Mouse (Mus musculus) liver, embryonic 15.5 days (tissue): Measurements from ENCODE around the gene Tnpo3. TPM values are rescaled to one million over a fixed set of nuclear protein-coding genes. Genes with fewer than 3 reads are reported as not detected.
"Not testable (repeated sequence)": the region's sequence is repeated elsewhere in the genome, so short reads cannot be mapped to it uniquely, and the experiment has no call there.

ENCODE experiments used
- ATAC-seq: fragments of 200-750 bp; cut with Nextera tagmentation; 2 replicates; pipeline ENCODE4 v1.8.0; 2017; ENCODE audit warnings: moderate number of reproducible peaks, mild to moderate bottlenecking, moderate library complexity; ENCODE audit not compliant: insufficient read depth
- H3K27ac ChIP-seq: fragments of 300-500 bp; sonication (generic); replicated peaks from 2 replicates; pipeline ENCODE4 v1.5.1; 2015; ENCODE audit warnings: mild to moderate bottlenecking, inconsistent platforms
- H3K27me3 ChIP-seq: fragments of 300-500 bp; sonication (generic); 2 replicates; pipeline ENCODE4 v1.6.1; 2015; ENCODE audit warnings: mild to moderate bottlenecking, inconsistent platforms
- H3K36me3 ChIP-seq: fragments of 300-500 bp; sonication (generic); replicated peaks from 2 replicates; pipeline ENCODE4 v1.6.1; 2015; ENCODE audit warnings: moderate library complexity, mild to moderate bottlenecking, inconsistent platforms
- H3K4me1 ChIP-seq: fragments of 300-500 bp; sonication (generic); replicated peaks from 2 replicates; pipeline ENCODE4 v1.6.1; 2015; ENCODE audit warnings: inconsistent platforms
- H3K4me2 ChIP-seq: fragments of 300-500 bp; sonication (generic); 2 replicates; pipeline ENCODE4 v1.6.1; 2015; ENCODE audit warnings: moderate library complexity, mild to moderate bottlenecking, inconsistent platforms
- H3K4me3 ChIP-seq: fragments of 300-500 bp; sonication (generic); replicated peaks from 2 replicates; pipeline ENCODE4 v1.5.1; 2015; ENCODE audit warnings: mild to moderate bottlenecking, inconsistent platforms
- H3K9ac ChIP-seq: fragments of 300-500 bp; sonication (generic); 2 replicates; pipeline ENCODE4 v1.6.1; 2015; ENCODE audit warnings: moderate library complexity, mild to moderate bottlenecking, inconsistent platforms
- H3K9me3 ChIP-seq: fragments of 300-500 bp; sonication (generic); replicated peaks from 2 replicates; pipeline ENCODE4 v1.6.1; 2016; ENCODE audit warnings: inconsistent platforms
- WGBS: fragments of 180-500 bp; shearing (Covaris S2); methylation state at CpG from one replicate; pipeline ENCODE4 v1.1.7; 2015; ENCODE audit warnings: mixed read lengths; ENCODE audit not compliant: insufficient replicate concordance; 5-methylcytosine and 5-hydroxymethylcytosine counted together
- polyA plus RNA-seq: library from polyadenylated mRNA; unstranded; fragments of >200 nt; fragmentation: Nextera tagmentation; extraction: Ambion mirVana; gene quantifications from 2 replicates; pipeline ENCODE4 v1.2.1, GENCODE M21; 2015

Gene Tnpo3
- polyA plus RNA-seq, 1 experiment from 2014 or later, result 31.5 TPM

- peak overlapping the region; percentile 87 for H3K9ac ChIP-seq
- H3K9me3 ChIP-seq, H3K27me3 ChIP-seq, H3K36me3 ChIP-seq: not testable (repeated sequence)
- H3K27ac ChIP-seq, result peak overlapping the region; percentile 90
- H3K4me3 ChIP-seq, result peak overlapping the region; percentile 91
- peaks cover 23% of the 10 kb centered on the region for H3K4me1 ChIP-seq
- 19% methylated on average over 13 of the region's 13 CpGs for WGBS
- peak; percentile 25 for ATAC-seq
- H3K4me2 ChIP-seq, result peak overlapping the region; percentile 85
These were observed 443 bp upstream of the Tnpo3 start for GRCm38 (mm10) chr6:29610020-29610640.

GRCm38 (mm10) chr6:29600188-29600587 is 9.5 kb downstream of the Tnpo3 start:
- Histone ChIP-seq H3K27me3 (no peaks in the 10 kb centered on the region), H3K36me3 (0 out of 2 replicates have a peak, but pooled peaks cover 3% of the 10 kb centered on the region), H3K9me3 (no peaks in the 10 kb centered on the region), H3K4me2 (no peak overlapping the region), H3K27ac (no peak overlapping the region), H3K4me3 (no peak overlapping the region), H3K9ac (no peak overlapping the region), H3K4me1 (no peaks in the 10 kb centered on the region)
- ATAC-seq, result no peak

- Histone ChIP-seq H3K4me1 (no peaks in the 10 kb centered on the region), H3K27ac (no peak overlapping the region), H3K4me3 (no peak overlapping the region), H3K36me3 (0 out of 2 replicates have a peak, but pooled peaks cover 3% of the 10 kb centered on the region), H3K4me2 (no peak overlapping the region), H3K27me3 (no peaks in the 10 kb centered on the region), H3K9me3 (no peaks in the 10 kb centered on the region), H3K9ac (no peak overlapping the region)
- 61% methylated on average over 2 of the region's 2 CpGs for WGBS
- no peak for ATAC-seq
These were observed 14.0 kb downstream of the Tnpo3 start for GRCm38 (mm10) chr6:29595656-29596055.

- Histone ChIP-seq H3K9me3 (no peaks in the 10 kb centered on the region), H3K4me1 (no peaks in the 10 kb centered on the region; the same call in 1 of the 2 replicates), H3K4me3 (no peak overlapping the region), H3K9ac (no peak overlapping the region), H3K27me3 (no peaks in the 10 kb centered on the region), H3K4me2 (no peak overlapping the region), H3K36me3 (peaks cover 76% of the 10 kb centered on the region), H3K27ac (no peak overlapping the region)
- WGBS, result 79% methylated on average over 3 of the region's 3 CpGs
- no peak for ATAC-seq
These were observed 28.5 kb downstream of the Tnpo3 start for GRCm38 (mm10) chr6:29581202-29581601.

GRCm38 (mm10) chr6:29580770-29581169 is 28.9 kb downstream of the Tnpo3 start:
- H3K27ac ChIP-seq, result no peak overlapping the region
- no peak for ATAC-seq
- WGBS, result 33% methylated on average over 1 of the region's 1 CpGs
- no peak overlapping the region for H3K4me3 ChIP-seq
- H3K4me2 ChIP-seq, result no peak overlapping the region
- H3K4me1 ChIP-seq, result no peaks in the 10 kb centered on the region; the same call in 1 of the 2 replicates
- H3K9ac ChIP-seq, result no peak overlapping the region
- H3K36me3 ChIP-seq, result peaks cover 75% of the 10 kb centered on the region
- H3K27me3 ChIP-seq, result no peaks in the 10 kb centered on the region
- no peaks in the 10 kb centered on the region for H3K9me3 ChIP-seq

- H3K4me1 ChIP-seq, H3K4me3 ChIP-seq, H3K9me3 ChIP-seq, H3K4me2 ChIP-seq, H3K27me3 ChIP-seq, H3K27ac ChIP-seq, ATAC-seq, H3K9ac ChIP-seq: not testable (repeated sequence)
- 82% methylated on average over 3 of the region's 3 CpGs for WGBS
- peaks cover 85% of the 10 kb centered on the region for H3K36me3 ChIP-seq
These were observed 33.3 kb downstream of the Tnpo3 start for GRCm38 (mm10) chr6:29576388-29576787.

GRCm38 (mm10) chr6:29557112-29557511 is 52.6 kb downstream of the Tnpo3 start:
- Histone ChIP-seq H3K4me3 (no peak overlapping the region), H3K27me3 (no peaks in the 10 kb centered on the region), H3K9ac (no peak overlapping the region), H3K9me3 (no peaks in the 10 kb centered on the region), H3K4me1 (no peaks in the 10 kb centered on the region), H3K36me3 (peaks cover 86% of the 10 kb centered on the region), H3K4me2 (no peak overlapping the region), H3K27ac (no peak overlapping the region)
- 69% methylated on average over 2 of the region's 2 CpGs for WGBS
- no peak for ATAC-seq

GRCm38 (mm10) chr6:29552526-29552925 is 57.2 kb downstream of the Tnpo3 start:
- Histone ChIP-seq H3K27me3 (no peaks in the 10 kb centered on the region), H3K4me3 (no peak overlapping the region), H3K36me3 (peaks cover 85% of the 10 kb centered on the region), H3K27ac (no peak overlapping the region), H3K4me2 (no peak overlapping the region), H3K4me1 (no peaks in the 10 kb centered on the region), H3K9ac (no peak overlapping the region), H3K9me3 (no peaks in the 10 kb centered on the region)
- ATAC-seq, result no peak
- WGBS, result 84% methylated on average over 2 of the region's 2 CpGs

- no peaks in the 10 kb centered on the region for H3K27me3 ChIP-seq
- peaks cover 89% of the 10 kb centered on the region for H3K36me3 ChIP-seq
- ATAC-seq, result no peak
- H3K27ac ChIP-seq, result no peak overlapping the region
- H3K9ac ChIP-seq, result no peak overlapping the region
- H3K4me3 ChIP-seq, result no peak overlapping the region
- WGBS, result 92% methylated on average over 1 of the region's 1 CpGs
- H3K4me1 ChIP-seq, result no peaks in the 10 kb centered on the region
- H3K9me3 ChIP-seq, result no peaks in the 10 kb centered on the region
- no peak overlapping the region for H3K4me2 ChIP-seq
These were observed 61.6 kb downstream of the Tnpo3 start for GRCm38 (mm10) chr6:29548086-29548485.

GRCm38 (mm10) chr6:29547582-29547981 is 62.1 kb downstream of the Tnpo3 start:
- Histone ChIP-seq H3K36me3 (peaks cover 89% of the 10 kb centered on the region), H3K4me3 (no peak overlapping the region), H3K9me3 (no peaks in the 10 kb centered on the region), H3K27me3 (no peaks in the 10 kb centered on the region), H3K4me1 (no peaks in the 10 kb centered on the region), H3K4me2 (no peak overlapping the region), H3K9ac (no peak overlapping the region), H3K27ac (no peak overlapping the region)
- ATAC-seq, result no peak

GRCm38 (mm10) chr6:29545611-29546010 is 64.1 kb downstream of the Tnpo3 start:
- ATAC-seq, result no peak
- peaks cover 87% of the 10 kb centered on the region for H3K36me3 ChIP-seq
- H3K4me2 ChIP-seq, result no peak overlapping the region
- H3K9ac ChIP-seq, result no peak overlapping the region
- 78% methylated on average over 2 of the region's 2 CpGs for WGBS
- no peaks in the 10 kb centered on the region for H3K9me3 ChIP-seq
- no peak overlapping the region for H3K27ac ChIP-seq
- H3K27me3 ChIP-seq, result no peaks in the 10 kb centered on the region
- no peak overlapping the region for H3K4me3 ChIP-seq
- no peaks in the 10 kb centered on the region for H3K4me1 ChIP-seq

GRCm38 (mm10) chr6:29540956-29541355 is 68.7 kb downstream of the Tnpo3 start:
- Histone ChIP-seq H3K4me2 (no peak overlapping the region), H3K9ac (no peak overlapping the region), H3K4me1 (no peaks in the 10 kb centered on the region), H3K9me3 (no peaks in the 10 kb centered on the region), H3K36me3 (peaks cover 58% of the 10 kb centered on the region), H3K4me3 (no peak overlapping the region), H3K27ac (no peak overlapping the region), H3K27me3 (no peaks in the 10 kb centered on the region)
- WGBS, result 85% methylated on average over 1 of the region's 1 CpGs
- ATAC-seq, result no peak
